In the genomic region with DNA sequence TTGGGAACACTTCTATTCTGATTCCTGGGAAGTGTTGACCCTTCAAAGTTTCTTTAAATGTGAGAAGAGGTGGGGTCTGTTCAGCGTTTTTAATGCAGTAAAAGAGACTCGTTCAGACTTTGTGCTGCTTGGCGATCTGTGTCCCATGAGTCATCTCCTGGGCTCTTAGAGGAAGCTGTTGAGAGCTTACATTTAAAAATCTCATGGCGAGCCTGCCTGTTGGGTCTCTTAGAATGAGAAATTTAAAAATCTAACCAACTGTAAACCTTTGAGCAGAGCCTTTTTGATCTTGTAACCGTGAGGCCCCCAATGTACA, we compare ENCODE assay signal across 11 mouse cellular contexts. TPM values are rescaled to one million over a fixed set of nuclear protein-coding genes. Genes with fewer than 3 reads are reported as not detected.
DNase-seq lines count a peak whose midpoint lies in the region; ATAC-seq and TF ChIP-seq lines count a peak whose summit lies in the region.
"Had no signal": no experiment of that assay in that cellular context is flagged by ENCODE, and none has a peak within 500 bp of the region (broad histone marks: within the 10 kb centered on the region; RNA-seq: fewer than 3 reads in every experiment).

No protein-coding gene starts in this region.

- H3K9me3 ChIP-seq in heart, embryonic 11.5 days (replicated peaks; ENCODE audit: control insufficient read depth, low read length): 0 out of 2 replicates have a peak, but pooled peaks cover 2% of the 10 kb centered on the region
- H3K9me3 ChIP-seq in lung, embryonic 14.5 days (ENCODE audit: low read depth, low read length): no peaks in the 10 kb centered on the region
- H3K9me3 ChIP-seq in lung, postnatal 0 days (ENCODE audit: low read length): no peaks in the 10 kb centered on the region
- H3K9me3 ChIP-seq in intestine, embryonic 16.5 days (ENCODE audit: control insufficient read depth, low read length): no peaks in the 10 kb centered on the region
- H3K9me3 ChIP-seq: liver, embryonic 15.5 days had no signal

- H3K4me1 ChIP-seq in heart, embryonic 11.5 days (ENCODE audit: control insufficient read depth, insufficient read depth, low read length): peaks cover 35% of the 10 kb centered on the region
- H3K4me1 ChIP-seq in lung, embryonic 14.5 days (ENCODE audit: insufficient read depth): peaks cover 22% of the 10 kb centered on the region
- no peaks in the 10 kb centered on the region for H3K4me1 ChIP-seq in lung, postnatal 0 days (ENCODE audit: insufficient read depth, low read depth, low read length)
- peaks cover 26% of the 10 kb centered on the region for H3K4me1 ChIP-seq in intestine, embryonic 16.5 days (ENCODE audit: control insufficient read depth, insufficient read depth, low read length)
- H3K4me1 ChIP-seq in small intestine, adult 2 months (ENCODE audit: control insufficient read depth, insufficient read depth, insufficient read length, low read length): peaks cover 2% of the 10 kb centered on the region; the same call in 1 of the 2 replicates

- TF ChIP-seq CTCF in lung, embryonic 14.5 days (IDR thresholded peaks at IDR 0.05; ENCODE audit: low read depth): no peak
- no peak for TF ChIP-seq CTCF in lung, postnatal 0 days (IDR thresholded peaks at IDR 0.05)
- TF ChIP-seq CTCF in small intestine, adult 2 months (IDR thresholded peaks at IDR 0.05; ENCODE audit: extremely low read depth, insufficient read length, insufficient replicate concordance, low read depth, low read length): no peak

- no peak overlapping the region for H3K9ac ChIP-seq in heart, embryonic 11.5 days (ENCODE audit: low read depth, low read length)
- H3K9ac ChIP-seq in lung, embryonic 14.5 days: no peak overlapping the region
- no peak overlapping the region for H3K9ac ChIP-seq in lung, postnatal 0 days (replicated peaks; ENCODE audit: low read depth)
- no peak overlapping the region for H3K9ac ChIP-seq in intestine, embryonic 16.5 days (ENCODE audit: low read depth, low read length)
- H3K9ac ChIP-seq: liver, embryonic 15.5 days had no signal

- peak overlapping the region; percentile 47; the same call in 1 of the 2 replicates for H3K27ac ChIP-seq in heart, embryonic 11.5 days (ENCODE audit: low read depth, low read length)
- peak overlapping the region; percentile 77 for H3K27ac ChIP-seq in lung, embryonic 14.5 days (ENCODE audit: low read depth)
- H3K27ac ChIP-seq in lung, postnatal 0 days (ENCODE audit: low read length): no peak overlapping the region
- H3K27ac ChIP-seq in intestine, embryonic 16.5 days (ENCODE audit: low read length): peak overlapping the region; percentile 58
- peak overlapping the region; percentile 23; the same call in 1 of the 2 replicates for H3K27ac ChIP-seq in small intestine, adult 2 months (ENCODE audit: insufficient read depth, low read depth, low read length)
- H3K27ac ChIP-seq: liver, embryonic 15.5 days had no signal

- 44% methylated on average over 5 of the region's 5 CpGs for whole genome bisulfite sequencing in heart, embryonic 11.5 days (ENCODE audit: insufficient replicate concordance)
- 57% methylated on average over 5 of the region's 5 CpGs for WGBS in lung, embryonic 14.5 days
- 37% methylated on average over 5 of the region's 5 CpGs for WGBS in lung, postnatal 0 days
- WGBS in intestine, embryonic 16.5 days: 28% methylated on average over 5 of the region's 5 CpGs
- WGBS in small intestine, adult 2 months: 42% methylated on average over 5 of the region's 5 CpGs

- TF ChIP-seq EP300 in lung, postnatal 0 days (IDR thresholded peaks at IDR 0.05): no peak

- ATAC-seq in heart, embryonic 11.5 days (replicated peaks; ENCODE audit: insufficient number of reproducible peaks, low FRiP score, low TSS enrichment): no peak
- ATAC-seq in lung, embryonic 14.5 days (ENCODE audit: insufficient read depth): no peak
- no peak for ATAC-seq in lung, postnatal 0 days
- ATAC-seq in intestine, embryonic 16.5 days: no peak

- no peak for TF ChIP-seq POLR2A in small intestine, adult 2 months (IDR thresholded peaks at IDR 0.05; ENCODE audit: low read depth, low read length)

- H3K4me2 ChIP-seq in heart, embryonic 11.5 days: no peak overlapping the region
- no peak overlapping the region for H3K4me2 ChIP-seq in lung, embryonic 14.5 days
- no peak overlapping the region for H3K4me2 ChIP-seq in lung, postnatal 0 days (replicated peaks; ENCODE audit: low read depth, low read length)
- no peak overlapping the region for H3K4me2 ChIP-seq in intestine, embryonic 16.5 days (ENCODE audit: low read depth, low read length)

- no peak overlapping the region for H3K4me3 ChIP-seq in heart, embryonic 11.5 days (ENCODE audit: low read depth, low read length)
- H3K4me3 ChIP-seq in lung, embryonic 14.5 days (ENCODE audit: low read depth, low read length): no peak overlapping the region
- no peak overlapping the region for H3K4me3 ChIP-seq in lung, postnatal 0 days (ENCODE audit: low read depth, low read length)
- H3K4me3 ChIP-seq in intestine, embryonic 16.5 days (ENCODE audit: low read length): no peak overlapping the region
- H3K4me3 ChIP-seq in small intestine, adult 2 months (ENCODE audit: low read depth, low read length): no peak overlapping the region
- H3K4me3 ChIP-seq: liver, embryonic 15.5 days had no signal

- H3K36me3 ChIP-seq in heart, embryonic 11.5 days (ENCODE audit: control insufficient read depth, insufficient read depth, low read length): no peaks in the 10 kb centered on the region; the same call in 1 of the 2 replicates
- peaks cover 15% of the 10 kb centered on the region; the same call in 1 of the 2 replicates for H3K36me3 ChIP-seq in lung, embryonic 14.5 days (ENCODE audit: insufficient read depth)
- H3K36me3 ChIP-seq in lung, postnatal 0 days (ENCODE audit: insufficient read depth, low read length): no peaks in the 10 kb centered on the region
- H3K36me3 ChIP-seq in intestine, embryonic 16.5 days (ENCODE audit: control insufficient read depth, insufficient read depth, low read length): 0 out of 2 replicates have a peak, but pooled peaks cover 5% of the 10 kb centered on the region
- H3K36me3 ChIP-seq in small intestine, adult 2 months (ENCODE audit: control insufficient read depth, insufficient read depth, low read length): peaks cover 6% of the 10 kb centered on the region; the same call in 1 of the 2 replicates

- H3K27me3 ChIP-seq in heart, embryonic 11.5 days (ENCODE audit: control insufficient read depth, insufficient read depth, low read length): no peaks in the 10 kb centered on the region
- H3K27me3 ChIP-seq in lung, embryonic 14.5 days (ENCODE audit: insufficient read depth, low read length): no peaks in the 10 kb centered on the region
- H3K27me3 ChIP-seq in lung, postnatal 0 days (replicated peaks; ENCODE audit: insufficient read depth, low read length): no peaks in the 10 kb centered on the region
- no peaks in the 10 kb centered on the region for H3K27me3 ChIP-seq in intestine, embryonic 16.5 days (replicated peaks; ENCODE audit: control insufficient read depth, insufficient read depth, low read length)
- no peaks in the 10 kb centered on the region for H3K27me3 ChIP-seq in small intestine, adult 2 months (ENCODE audit: control insufficient read depth, insufficient read depth, low read length)
- H3K27me3 ChIP-seq: liver, embryonic 15.5 days had no signal

- no peak for DNase-seq in heart, postnatal 4 days
- no peak for DNase-seq in lung, embryonic 14.5 days
- no peak for DNase-seq in lung, postnatal 0 days (ENCODE audit: low spot score)
- DNase-seq in right cerebral cortex, adult 18-20 months: no peak
- DNase-seq in spleen, postnatal 14 days (ENCODE audit: low spot score in 2 of 2): no peak
- DNase-seq: gastrocnemius, postnatal 25 days; retina, postnatal 1 day had no signal

RNA-seq across cellular contexts. Expression of a gene that starts 43.9 kb away (rescaled TPM):
- polyA plus RNA-seq in heart, embryonic 11.5 days (2014; fragmentation: Nextera tagmentation; extraction: Ambion mirVana): 43.0 and 43.9 TPM in 2 replicates
- total RNA-seq in heart, postnatal 4 days (2021): 10 to 100 TPM; 17.0 to 18.1 TPM
- polyA plus RNA-seq in lung, embryonic 14.5 days (2014; fragmentation: Nextera tagmentation; extraction: Ambion mirVana): 69.9 and 71.1 TPM in 2 replicates
- 10.3 and 11.1 TPM in 2 replicates for polyA plus RNA-seq in lung, postnatal 0 days (2015; fragmentation: Nextera tagmentation; extraction: Ambion mirVana)
- 40.0 and 49.4 TPM in 2 replicates for polyA plus RNA-seq in intestine, embryonic 16.5 days (2015; fragmentation: Nextera tagmentation; extraction: Ambion mirVana)
- polyA plus RNA-seq in small intestine, adult 2 months (2012; rRNA removed): 1.7 and 2.4 TPM in 2 replicates
